Mouse (Mus musculus): ENCODE results near the gene Pdp2. TPM values are rescaled to one million over a fixed set of nuclear protein-coding genes. Genes with fewer than 3 reads are reported as not detected.
"Not testable (repeated sequence)": the region's sequence is repeated elsewhere in the genome, so short reads cannot be mapped to it uniquely, and the experiment has no call there.

The Pdp2 gene
- polyA plus RNA-seq, 1 experiment from 2014 or later = 8.9 TPM

DNA sequence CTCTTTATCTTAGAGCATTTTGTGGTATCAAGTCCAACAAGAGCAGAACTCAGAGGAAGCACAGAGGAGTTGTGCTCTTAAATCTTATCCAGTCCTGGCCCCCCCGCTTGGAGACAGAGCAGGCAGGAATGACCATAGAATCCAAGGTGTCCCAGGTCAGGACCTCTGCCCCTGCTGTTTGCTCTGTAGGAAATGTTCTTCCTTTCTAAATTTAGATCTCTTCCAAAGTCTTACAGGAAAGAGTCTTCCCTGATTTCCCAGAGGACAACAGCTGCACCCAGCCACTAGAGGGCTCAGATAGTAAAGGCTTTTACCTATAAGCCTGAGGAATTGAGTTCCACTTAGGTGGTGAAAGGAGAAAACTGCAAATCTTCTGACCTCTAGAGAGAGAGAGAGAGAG is 21.7 kb upstream of the Pdp2 start:
- peaks cover 2% of the 10 kb centered on the region; the same call in 1 of the 2 replicates for H3K4me1 ChIP-seq (replicated peaks; ENCODE audit: control insufficient read depth, insufficient read depth, low read length)

DNA sequence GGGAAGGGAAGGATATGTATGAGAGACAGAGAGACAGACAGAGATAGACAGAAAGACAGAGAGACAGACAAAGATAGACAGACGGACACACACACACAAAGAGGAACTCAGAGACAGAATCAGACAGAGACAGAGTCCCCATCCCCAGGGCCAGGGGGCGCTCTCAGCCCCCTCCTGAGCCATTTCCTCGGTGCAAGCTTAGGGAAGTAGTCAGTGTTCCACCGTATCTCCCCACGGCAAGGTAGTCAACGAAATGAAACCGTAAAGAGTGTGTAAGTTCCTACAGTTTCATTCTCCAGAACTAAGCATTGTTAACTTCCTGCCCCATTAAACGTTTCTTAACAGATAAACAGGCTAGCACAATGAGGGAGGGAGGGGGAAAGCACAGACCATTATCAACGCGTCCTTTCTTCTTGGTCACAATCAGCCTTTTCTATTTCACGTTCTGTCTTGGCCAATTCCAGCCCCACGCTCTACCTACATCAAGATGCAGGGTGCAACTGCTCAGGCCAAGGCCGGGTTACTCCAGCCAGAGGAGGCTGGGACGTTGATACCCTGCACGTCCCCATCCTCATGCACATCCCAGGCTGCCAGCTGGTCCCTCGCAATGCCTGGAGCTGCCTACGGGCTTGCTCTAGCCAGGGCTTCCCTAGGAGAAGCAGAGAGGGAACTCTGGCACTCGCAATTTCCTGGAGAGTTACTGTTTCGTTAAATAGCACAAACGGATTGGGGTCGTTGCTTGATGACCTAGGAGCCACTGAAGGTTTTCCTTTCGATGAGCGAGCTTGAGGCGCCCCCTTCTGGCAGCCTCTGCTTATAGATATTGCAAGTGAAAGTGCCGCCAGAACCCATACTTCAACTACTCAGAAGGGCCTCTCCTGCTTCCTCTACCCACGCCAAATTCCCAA is 20.6 kb upstream of the Pdp2 start:
- Histone ChIP-seq H3K9ac (ENCODE audit: low read length) (peak overlapping the region; percentile 54), H3K27me3 (ENCODE audit: control insufficient read depth, insufficient read depth, low read depth, low read length) (no peaks in the 10 kb centered on the region), H3K9me3 (ENCODE audit: control insufficient read depth, low read length) (no peaks in the 10 kb centered on the region), H3K27ac (ENCODE audit: low read length) (no peak overlapping the region), H3K36me3 (ENCODE audit: control insufficient read depth, insufficient read depth, low read length) (no peaks in the 10 kb centered on the region), H3K4me1 (replicated peaks; ENCODE audit: control insufficient read depth, insufficient read depth, low read length) (peaks cover 2% of the 10 kb centered on the region; the same call in 1 of the 2 replicates), H3K4me3 (ENCODE audit: low read length) (peak overlapping the region; percentile 50), H3K4me2 (ENCODE audit: low read depth, low read length) (peak overlapping the region; percentile 77)
- 6% methylated on average over 26 of the region's 26 CpGs for WGBS
- peak; percentile 81 for ATAC-seq (ENCODE audit: low read depth)

More for the DNA sequence above, 21.7 kb upstream of the Pdp2 start:
- Histone ChIP-seq H3K4me2 (ENCODE audit: low read depth, low read length) (no peak overlapping the region), H3K27me3 (ENCODE audit: control insufficient read depth, insufficient read depth, low read depth, low read length) (no peaks in the 10 kb centered on the region), H3K27ac (ENCODE audit: low read length) (no peak overlapping the region), H3K9me3 (ENCODE audit: control insufficient read depth, low read length) (no peaks in the 10 kb centered on the region), H3K9ac (ENCODE audit: low read length) (no peak overlapping the region), H3K36me3 (ENCODE audit: control insufficient read depth, insufficient read depth, low read length) (no peaks in the 10 kb centered on the region), H3K4me3 (ENCODE audit: low read length) (no peak overlapping the region)
- 33% methylated on average over 1 of the region's 1 CpGs for WGBS
- ATAC-seq (ENCODE audit: low read depth) = no peak

DNA sequence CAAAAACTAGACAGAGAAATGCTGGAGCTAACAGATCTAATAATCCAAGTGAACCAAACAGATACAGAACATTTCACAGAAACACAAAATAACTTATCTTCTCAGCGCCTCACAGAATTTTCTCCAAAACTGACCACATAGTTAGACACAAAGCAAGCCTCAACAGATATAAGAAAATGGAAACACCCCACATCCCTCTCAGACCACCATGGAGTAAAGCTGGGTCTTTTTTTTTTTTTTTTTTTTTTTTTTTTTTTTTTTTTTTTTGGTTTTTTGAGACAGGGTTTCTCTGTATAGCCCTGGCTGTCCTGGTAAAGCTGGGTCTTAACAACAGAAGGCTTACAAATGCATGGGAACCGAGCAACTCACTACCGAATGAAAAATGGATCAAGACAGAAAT is 14.4 kb upstream of the Pdp2 start:
- WGBS = 81% methylated on average over 3 of the region's 3 CpGs

DNA sequence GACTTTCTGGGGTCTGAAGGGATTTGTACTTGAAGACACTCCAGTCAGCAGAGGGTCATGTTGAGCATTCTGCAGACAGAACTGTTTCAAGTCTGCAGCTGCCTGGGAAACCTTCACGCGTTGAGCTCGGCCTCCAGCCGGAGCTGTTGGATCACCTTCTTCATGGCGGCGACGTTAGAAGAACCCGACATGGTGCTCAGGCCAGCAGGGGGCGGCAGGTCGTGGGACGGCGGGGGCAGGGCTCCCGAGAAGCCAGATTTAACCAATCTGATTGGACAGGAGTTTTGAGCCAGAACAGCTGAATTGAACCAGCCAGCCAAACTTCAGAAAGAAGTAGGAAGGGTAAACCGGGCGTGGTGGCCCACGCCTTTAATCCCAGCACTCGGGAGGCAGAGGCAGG is 13.6 kb upstream of the Pdp2 start:
- ATAC-seq (ENCODE audit: low read depth); H3K27ac ChIP-seq (ENCODE audit: low read length); H3K4me1 ChIP-seq (replicated peaks; ENCODE audit: control insufficient read depth, insufficient read depth, low read length); H3K27me3 ChIP-seq (ENCODE audit: control insufficient read depth, insufficient read depth, low read depth, low read length); H3K36me3 ChIP-seq (ENCODE audit: control insufficient read depth, insufficient read depth, low read length); H3K4me3 ChIP-seq (ENCODE audit: low read length); H3K9me3 ChIP-seq (ENCODE audit: control insufficient read depth, low read length); H3K4me2 ChIP-seq (ENCODE audit: low read depth, low read length); H3K9ac ChIP-seq (ENCODE audit: low read length): not testable (repeated sequence)
- 75% methylated on average over 17 of the region's 17 CpGs for WGBS

More for the DNA sequence above, 14.4 kb upstream of the Pdp2 start:
- Histone ChIP-seq H3K27me3 (ENCODE audit: control insufficient read depth, insufficient read depth, low read depth, low read length) (no peaks in the 10 kb centered on the region), H3K4me2 (ENCODE audit: low read depth, low read length) (no peak overlapping the region), H3K9me3 (ENCODE audit: control insufficient read depth, low read length) (no peaks in the 10 kb centered on the region), H3K9ac (ENCODE audit: low read length) (no peak overlapping the region), H3K27ac (ENCODE audit: low read length) (no peak overlapping the region), H3K4me1 (replicated peaks; ENCODE audit: control insufficient read depth, insufficient read depth, low read length) (no peaks in the 10 kb centered on the region), H3K36me3 (ENCODE audit: control insufficient read depth, insufficient read depth, low read length) (no peaks in the 10 kb centered on the region), H3K4me3 (ENCODE audit: low read length) (no peak overlapping the region)
- no peak for ATAC-seq (ENCODE audit: low read depth)

DNA sequence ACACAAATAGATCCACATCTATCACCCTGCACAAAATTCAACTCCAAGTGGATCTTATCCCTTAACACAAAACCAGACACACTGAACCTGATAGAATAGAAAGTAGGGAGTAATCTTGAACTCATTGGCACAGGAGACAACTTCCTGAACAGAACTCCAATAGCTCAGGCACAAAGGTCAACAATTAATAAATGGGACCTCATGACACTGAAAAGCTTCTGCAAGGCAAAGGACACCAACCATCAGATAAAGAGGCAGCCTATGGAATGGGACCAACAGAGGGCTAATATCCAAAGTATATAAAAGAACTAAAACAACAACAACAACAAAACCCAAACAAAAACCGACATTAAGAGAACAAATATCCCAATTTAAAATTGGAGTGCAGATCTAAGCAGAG is 6.7 kb upstream of the Pdp2 start:
- ATAC-seq (ENCODE audit: low read depth) = no peak
- Histone ChIP-seq H3K4me3 (ENCODE audit: low read length) (no peak overlapping the region), H3K4me2 (ENCODE audit: low read depth, low read length) (no peak overlapping the region), H3K4me1 (replicated peaks; ENCODE audit: control insufficient read depth, insufficient read depth, low read length) (no peaks in the 10 kb centered on the region), H3K27ac (ENCODE audit: low read length) (no peak overlapping the region), H3K9me3 (ENCODE audit: control insufficient read depth, low read length) (no peaks in the 10 kb centered on the region), H3K27me3 (ENCODE audit: control insufficient read depth, insufficient read depth, low read depth, low read length) (no peaks in the 10 kb centered on the region), H3K36me3 (ENCODE audit: control insufficient read depth, insufficient read depth, low read length) (no peaks in the 10 kb centered on the region), H3K9ac (ENCODE audit: low read length) (no peak overlapping the region)
- 32% methylated on average over 1 of the region's 1 CpGs for WGBS

DNA sequence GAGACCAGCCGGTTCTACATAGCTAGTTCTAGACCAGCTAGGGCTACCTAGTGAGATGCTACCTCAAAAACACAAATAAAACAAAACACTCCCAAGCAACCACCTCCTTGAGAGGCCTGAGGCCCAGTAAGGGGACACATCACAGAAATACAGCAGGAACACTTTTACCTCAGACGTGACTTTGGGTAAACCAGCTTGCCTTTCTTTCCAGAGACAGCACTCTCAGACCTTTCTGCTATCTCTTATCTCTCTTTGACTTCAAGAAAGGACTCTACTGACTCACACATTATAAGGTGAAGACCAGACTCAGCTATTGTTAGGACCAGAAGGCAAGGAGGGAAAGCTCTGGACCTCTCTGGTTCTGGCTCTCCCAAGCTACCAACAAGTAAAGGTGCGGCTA is 967 bp upstream of the Pdp2 start:
- no peaks in the 10 kb centered on the region for H3K27me3 ChIP-seq (ENCODE audit: control insufficient read depth, insufficient read depth, low read depth, low read length)
- peaks cover 8% of the 10 kb centered on the region for H3K36me3 ChIP-seq (ENCODE audit: control insufficient read depth, insufficient read depth, low read length)
- ATAC-seq (ENCODE audit: low read depth) = no peak
- H3K4me3 ChIP-seq (ENCODE audit: low read length) = no peak overlapping the region
- 95% methylated on average over 3 of the region's 3 CpGs for WGBS
- H3K4me1 ChIP-seq (replicated peaks; ENCODE audit: control insufficient read depth, insufficient read depth, low read length) = peaks cover 6% of the 10 kb centered on the region
- H3K27ac ChIP-seq (ENCODE audit: low read length) = no peak overlapping the region
- H3K9me3 ChIP-seq (ENCODE audit: control insufficient read depth, low read length) = no peaks in the 10 kb centered on the region
- H3K4me2 ChIP-seq (ENCODE audit: low read depth, low read length) = no peak overlapping the region
- H3K9ac ChIP-seq (ENCODE audit: low read length) = no peak overlapping the region

DNA sequence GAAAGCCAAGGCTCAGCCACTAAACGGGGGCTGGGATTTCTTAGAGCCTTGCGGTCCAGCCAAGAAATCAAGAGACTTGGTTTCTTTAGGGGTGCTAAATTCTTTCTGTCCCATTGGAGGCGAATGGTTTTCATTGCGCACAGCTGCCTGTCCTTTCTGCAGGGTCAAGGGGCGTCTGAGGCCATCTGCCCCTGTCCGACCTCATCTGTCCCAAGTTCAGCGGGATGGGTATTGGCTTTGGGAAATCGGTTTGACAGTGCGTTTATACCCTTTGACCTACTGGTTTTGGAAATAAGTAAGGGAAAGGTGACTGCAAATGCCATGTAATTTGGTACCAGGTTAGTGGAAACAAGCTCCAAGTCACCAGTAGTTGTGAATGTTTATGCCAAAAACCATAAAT is 605 bp downstream of the Pdp2 start:
- peaks cover 8% of the 10 kb centered on the region for H3K36me3 ChIP-seq (ENCODE audit: control insufficient read depth, insufficient read depth, low read length)

DNA sequence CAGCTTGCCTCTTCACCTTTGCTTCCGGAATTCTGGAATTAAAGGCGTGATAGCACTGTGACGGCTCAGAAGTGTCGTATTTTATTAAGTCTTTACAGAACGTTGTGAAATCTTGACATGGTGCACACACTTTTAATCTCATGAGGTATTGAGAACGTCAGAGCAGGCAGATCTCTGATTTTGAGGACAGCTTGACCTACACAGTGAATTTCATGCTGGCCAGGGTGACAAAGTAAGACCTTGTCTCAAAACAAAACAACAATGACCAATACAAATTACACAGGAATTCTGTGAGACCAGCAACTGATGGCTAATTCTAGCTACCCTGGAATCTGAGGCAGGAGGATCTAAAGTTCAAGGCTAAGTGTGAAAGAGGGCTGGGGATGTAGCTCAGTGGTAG is 1.3 kb downstream of the Pdp2 start:
- ATAC-seq (ENCODE audit: low read depth) = no peak
- no peak overlapping the region for H3K9ac ChIP-seq (ENCODE audit: low read length)
- WGBS = 57% methylated on average over 6 of the region's 6 CpGs
- no peak overlapping the region for H3K4me3 ChIP-seq (ENCODE audit: low read length)
- no peaks in the 10 kb centered on the region for H3K9me3 ChIP-seq (ENCODE audit: control insufficient read depth, low read length)
- no peak overlapping the region for H3K4me2 ChIP-seq (ENCODE audit: low read depth, low read length)
- peaks cover 8% of the 10 kb centered on the region for H3K4me1 ChIP-seq (replicated peaks; ENCODE audit: control insufficient read depth, insufficient read depth, low read length)
- no peaks in the 10 kb centered on the region for H3K27me3 ChIP-seq (ENCODE audit: control insufficient read depth, insufficient read depth, low read depth, low read length)
- H3K27ac ChIP-seq (ENCODE audit: low read length) = no peak overlapping the region
- peaks cover 8% of the 10 kb centered on the region for H3K36me3 ChIP-seq (ENCODE audit: control insufficient read depth, insufficient read depth, low read length)

More for the DNA sequence above, 605 bp downstream of the Pdp2 start:
- 2% methylated on average over 9 of the region's 9 CpGs for WGBS
- no peaks in the 10 kb centered on the region for H3K9me3 ChIP-seq (ENCODE audit: control insufficient read depth, low read length)
- peak overlapping the region; percentile 43; the same call in 1 of the 2 replicates for H3K27ac ChIP-seq (ENCODE audit: low read length)
- ATAC-seq (ENCODE audit: low read depth) = no peak
- peak overlapping the region; percentile 52 for H3K4me3 ChIP-seq (ENCODE audit: low read length)
- no peaks in the 10 kb centered on the region for H3K27me3 ChIP-seq (ENCODE audit: control insufficient read depth, insufficient read depth, low read depth, low read length)
- H3K4me1 ChIP-seq (replicated peaks; ENCODE audit: control insufficient read depth, insufficient read depth, low read length) = peaks cover 8% of the 10 kb centered on the region
- H3K4me2 ChIP-seq (ENCODE audit: low read depth, low read length) = peak overlapping the region; percentile 94
- peak overlapping the region; percentile 61 for H3K9ac ChIP-seq (ENCODE audit: low read length)

DNA sequence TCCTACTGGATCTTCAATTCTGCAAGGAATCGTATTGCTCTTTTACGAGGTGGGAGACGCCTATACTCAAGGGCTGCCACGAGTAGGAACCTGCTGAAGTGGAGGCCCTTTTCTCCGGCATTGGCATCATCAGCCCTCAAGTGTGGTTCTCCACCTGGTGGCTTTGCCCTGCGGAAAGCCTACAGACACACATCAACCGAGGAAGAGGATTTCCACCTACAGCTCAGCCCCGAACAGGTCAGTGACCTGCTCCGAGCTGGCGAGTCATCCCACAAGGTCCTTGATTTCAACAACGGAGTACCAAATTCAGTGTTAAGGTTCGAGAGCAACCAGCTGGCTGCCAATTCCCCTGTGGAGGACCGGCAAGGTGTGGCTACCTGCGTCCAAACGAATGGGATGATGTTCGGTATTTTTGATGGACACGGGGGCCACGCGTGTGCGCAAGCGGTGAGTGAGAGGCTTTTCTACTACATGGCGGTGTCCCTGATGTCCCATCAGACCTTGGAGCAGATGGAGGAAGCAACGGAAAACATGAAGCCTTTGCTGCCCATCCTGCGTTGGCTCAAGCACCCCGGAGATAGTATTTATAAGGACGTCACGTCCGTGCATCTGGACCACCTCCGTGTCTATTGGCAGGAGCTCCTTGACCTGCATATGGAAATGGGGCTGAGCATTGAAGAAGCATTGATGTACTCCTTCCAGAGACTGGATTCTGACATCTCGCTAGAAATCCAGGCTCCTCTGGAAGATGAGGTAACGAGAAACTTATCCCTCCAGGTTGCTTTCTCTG is 2.5 kb downstream of the Pdp2 start:
- 85% methylated on average over 31 of the region's 31 CpGs for WGBS
- H3K27ac ChIP-seq (ENCODE audit: low read length) = no peak overlapping the region

More for the DNA sequence above, 2.5 kb downstream of the Pdp2 start:
- Histone ChIP-seq H3K4me3 (ENCODE audit: low read length) (no peak overlapping the region), H3K9me3 (ENCODE audit: control insufficient read depth, low read length) (no peaks in the 10 kb centered on the region), H3K36me3 (ENCODE audit: control insufficient read depth, insufficient read depth, low read length) (peaks cover 8% of the 10 kb centered on the region), H3K4me2 (ENCODE audit: low read depth, low read length) (no peak overlapping the region), H3K4me1 (replicated peaks; ENCODE audit: control insufficient read depth, insufficient read depth, low read length) (peaks cover 8% of the 10 kb centered on the region), H3K27me3 (ENCODE audit: control insufficient read depth, insufficient read depth, low read depth, low read length) (no peaks in the 10 kb centered on the region), H3K9ac (ENCODE audit: low read length) (no peak overlapping the region)
- ATAC-seq (ENCODE audit: low read depth) = no peak
